8 mouse cellular contexts compared by ENCODE assay signal in genomic region chr7:45526474-45527120, GRCm38 (mm10). TPM values are rescaled to one million over a fixed set of nuclear protein-coding genes. Genes with fewer than 3 reads are reported as not detected.
A peak's percentile ranks its signal among the peaks of the same experiment; 100 is the strongest.
DNase-seq lines count a peak whose midpoint lies in the region; ATAC-seq and TF ChIP-seq lines count a peak whose summit lies in the region.

No protein-coding gene starts in this region.

- peaks cover 6% of the 10 kb centered on the region; the same call in 1 of the 2 replicates for H3K4me1 ChIP-seq in spleen, adult 2 months (ENCODE audit: control insufficient read depth, insufficient read depth, insufficient read length)
- H3K4me1 ChIP-seq in embryonic facial prominence, embryonic 10.5 days, result peaks cover 53% of the 10 kb centered on the region
- H3K4me1 ChIP-seq in intestine, embryonic 14.5 days (replicated peaks; ENCODE audit: control insufficient read depth, insufficient read depth, low read length), result peaks cover 31% of the 10 kb centered on the region
- H3K4me1 ChIP-seq in lung, postnatal 0 days (ENCODE audit: insufficient read depth, low read depth, low read length), result peaks cover 9% of the 10 kb centered on the region

- no peak for TF ChIP-seq POLR2A in spleen, adult 2 months (IDR thresholded peaks at IDR 0.05; ENCODE audit: low read depth, low read length)

- intact Hi-C loops in gastrocnemius, postnatal 36 days (cut with DNase I), result no loop called here

- H3K4me3 ChIP-seq in spleen, adult 2 months (ENCODE audit: extremely low read depth, insufficient read depth, insufficient read length), result peak overlapping the region; percentile 85
- peak overlapping the region; percentile 96 for H3K4me3 ChIP-seq in embryonic facial prominence, embryonic 10.5 days
- peak overlapping the region; percentile 88 for H3K4me3 ChIP-seq in intestine, embryonic 14.5 days (ENCODE audit: low read depth, low read length)
- H3K4me3 ChIP-seq in lung, postnatal 0 days (ENCODE audit: low read depth, low read length), result peak overlapping the region; percentile 89

- peak in 1 of 2 experiments; percentile 48 for DNase-seq in spleen, adult 2 months (ENCODE audit: low read depth in 1 of 2, low spot score in 2 of 2)
- DNase-seq in spleen, postnatal 14 days (ENCODE audit: low spot score in 2 of 2), result no peak
- DNase-seq in embryonic facial prominence, embryonic 10.5 days (ENCODE audit: low spot score), result no peak
- no peak for DNase-seq in intestine, embryonic 14.5 days (ENCODE audit: low spot score)
- DNase-seq in lung, postnatal 0 days (ENCODE audit: low spot score), result peak; percentile 56
- peak; percentile 55 for DNase-seq in thymus, postnatal 14 days
- no peak for DNase-seq in adrenal gland, postnatal 14 days
- no peak for DNase-seq in gastrocnemius, postnatal 36 days

- peak overlapping the region; percentile 95 for H3K27ac ChIP-seq in spleen, adult 2 months (ENCODE audit: insufficient read depth, low read length)
- H3K27ac ChIP-seq in embryonic facial prominence, embryonic 10.5 days (replicated peaks), result peak overlapping the region; percentile 95
- peak overlapping the region; percentile 90 for H3K27ac ChIP-seq in intestine, embryonic 14.5 days (ENCODE audit: low read depth)
- H3K27ac ChIP-seq in lung, postnatal 0 days (ENCODE audit: low read length), result peak overlapping the region; percentile 99

- no peaks in the 10 kb centered on the region for H3K9me3 ChIP-seq in embryonic facial prominence, embryonic 10.5 days
- no peaks in the 10 kb centered on the region for H3K9me3 ChIP-seq in intestine, embryonic 14.5 days (ENCODE audit: control insufficient read depth, low read length)
- H3K9me3 ChIP-seq in lung, postnatal 0 days (ENCODE audit: low read length), result no peaks in the 10 kb centered on the region

- H3K36me3 ChIP-seq in spleen, adult 2 months (ENCODE audit: control insufficient read depth, insufficient read depth, low read length), result peaks cover 7% of the 10 kb centered on the region
- H3K36me3 ChIP-seq in embryonic facial prominence, embryonic 10.5 days (replicated peaks), result peaks cover 22% of the 10 kb centered on the region
- peaks cover 9% of the 10 kb centered on the region; the same call in 1 of the 2 replicates for H3K36me3 ChIP-seq in intestine, embryonic 14.5 days (ENCODE audit: control insufficient read depth, insufficient read depth, low read length)
- peaks cover 5% of the 10 kb centered on the region; the same call in 1 of the 2 replicates for H3K36me3 ChIP-seq in lung, postnatal 0 days (ENCODE audit: insufficient read depth, low read length)

- peak overlapping the region; percentile 95 for H3K4me2 ChIP-seq in intestine, embryonic 14.5 days (ENCODE audit: low read length)
- H3K4me2 ChIP-seq in lung, postnatal 0 days (replicated peaks; ENCODE audit: low read depth, low read length), result peak overlapping the region; percentile 78

- H3K9ac ChIP-seq in intestine, embryonic 14.5 days (ENCODE audit: low read length), result peak overlapping the region; percentile 78
- H3K9ac ChIP-seq in lung, postnatal 0 days (replicated peaks; ENCODE audit: low read depth), result peak overlapping the region; percentile 98

- peak; percentile 91; the same call in 1 of the 2 replicates for TF ChIP-seq EP300 in lung, postnatal 0 days (IDR thresholded peaks at IDR 0.05)

- no peak for TF ChIP-seq CTCF in spleen, adult 2 months (IDR thresholded peaks at IDR 0.05; ENCODE audit: extremely low read depth, insufficient read depth, insufficient read length, insufficient replicate concordance)
- TF ChIP-seq CTCF in lung, postnatal 0 days (IDR thresholded peaks at IDR 0.05), result peak; percentile 57

- WGBS in spleen, adult 2 months, result 18% methylated on average over 7 of the region's 7 CpGs
- 24% methylated on average over 7 of the region's 7 CpGs for WGBS in embryonic facial prominence, embryonic 10.5 days
- 23% methylated on average over 7 of the region's 7 CpGs for WGBS in intestine, embryonic 14.5 days
- 23% methylated on average over 7 of the region's 7 CpGs for WGBS in lung, postnatal 0 days

- no peak for ATAC-seq in intestine, embryonic 14.5 days (replicated peaks; ENCODE audit: low FRiP score, low TSS enrichment, low read depth)
- no peak for ATAC-seq in lung, postnatal 0 days

- no peaks in the 10 kb centered on the region for H3K27me3 ChIP-seq in spleen, adult 2 months (ENCODE audit: control insufficient read depth, insufficient read depth, low read length)
- H3K27me3 ChIP-seq in embryonic facial prominence, embryonic 10.5 days (replicated peaks; ENCODE audit: low read depth, poor library complexity, severe bottlenecking), result no peaks in the 10 kb centered on the region
- no peaks in the 10 kb centered on the region for H3K27me3 ChIP-seq in intestine, embryonic 14.5 days (replicated peaks; ENCODE audit: control insufficient read depth, insufficient read depth, low read length)
- H3K27me3 ChIP-seq in lung, postnatal 0 days (replicated peaks; ENCODE audit: insufficient read depth, low read length), result no peaks in the 10 kb centered on the region

RNA-seq across cellular contexts. Expression of gene Plekha4, which starts 0.5 kb away (rescaled TPM):
- polyA plus RNA-seq in spleen, adult 2 months (2012; rRNA removed), result 6.5 and 7.2 TPM in 2 replicates
- 1.9 and 2.3 TPM in 2 replicates for polyA plus RNA-seq in embryonic facial prominence, embryonic 10.5 days (2016; fragmentation: Nextera tagmentation; extraction: Ambion mirVana)
- 0.97 and 1.5 TPM in 2 replicates for polyA plus RNA-seq in intestine, embryonic 14.5 days (2014; fragmentation: Nextera tagmentation; extraction: Ambion mirVana)
- 2.0 and 2.1 TPM in 2 replicates for polyA plus RNA-seq in lung, postnatal 0 days (2015; fragmentation: Nextera tagmentation; extraction: Ambion mirVana)
- 3.8 and 6.5 TPM in 2 replicates for total RNA-seq in adrenal gland, postnatal 14 days (2021)
- total RNA-seq in gastrocnemius, postnatal 36 days (2021), result 1 to 10 TPM; 3.0 to 4.8 TPM

RNA-seq across cellular contexts. Expression of gene Ppp1r15a, which starts 0.5 kb away (rescaled TPM):
- 99.5 and 119 TPM in 2 replicates for polyA plus RNA-seq in spleen, adult 2 months (2012; rRNA removed)
- 18.6 and 21.6 TPM in 2 replicates for polyA plus RNA-seq in embryonic facial prominence, embryonic 10.5 days (2016; fragmentation: Nextera tagmentation; extraction: Ambion mirVana)
- polyA plus RNA-seq in intestine, embryonic 14.5 days (2014; fragmentation: Nextera tagmentation; extraction: Ambion mirVana), result 14.7 and 15.0 TPM in 2 replicates
- polyA plus RNA-seq in lung, postnatal 0 days (2015; fragmentation: Nextera tagmentation; extraction: Ambion mirVana), result 36.6 and 39.1 TPM in 2 replicates
- total RNA-seq in adrenal gland, postnatal 14 days (2021), result 37.3 and 55.7 TPM in 2 replicates
- 10 to 100 TPM; 22.9 to 25.3 TPM for total RNA-seq in gastrocnemius, postnatal 36 days (2021)

RNA-seq across cellular contexts. Expression of gene Nucb1, which starts 16.4 kb away (rescaled TPM):
- 171 and 188 TPM in 2 replicates for polyA plus RNA-seq in spleen, adult 2 months (2012; rRNA removed)
- 115 and 123 TPM in 2 replicates for polyA plus RNA-seq in embryonic facial prominence, embryonic 10.5 days (2016; fragmentation: Nextera tagmentation; extraction: Ambion mirVana)
- 192 and 204 TPM in 2 replicates for polyA plus RNA-seq in intestine, embryonic 14.5 days (2014; fragmentation: Nextera tagmentation; extraction: Ambion mirVana)
- 203 and 213 TPM in 2 replicates for polyA plus RNA-seq in lung, postnatal 0 days (2015; fragmentation: Nextera tagmentation; extraction: Ambion mirVana)
- total RNA-seq in adrenal gland, postnatal 14 days (2021), result 199 and 204 TPM in 2 replicates
- total RNA-seq in gastrocnemius, postnatal 36 days (2021), result 10 to 100 TPM; 48.6 to 65.4 TPM

RNA-seq across cellular contexts. Expression of gene Hsd17b14, which starts 28.1 kb away (rescaled TPM):
- polyA plus RNA-seq in spleen, adult 2 months (2012; rRNA removed), result 1.7 TPM in 2 replicates
- 0.87 and 0.92 TPM in 2 replicates for polyA plus RNA-seq in embryonic facial prominence, embryonic 10.5 days (2016; fragmentation: Nextera tagmentation; extraction: Ambion mirVana)
- polyA plus RNA-seq in intestine, embryonic 14.5 days (2014; fragmentation: Nextera tagmentation; extraction: Ambion mirVana), result 2.3 and 2.5 TPM in 2 replicates
- 0.95 and 1.4 TPM in 2 replicates for polyA plus RNA-seq in lung, postnatal 0 days (2015; fragmentation: Nextera tagmentation; extraction: Ambion mirVana)
- total RNA-seq in adrenal gland, postnatal 14 days (2021), result 0.67 and 1.2 TPM in 2 replicates
- total RNA-seq in gastrocnemius, postnatal 36 days (2021), result 1 to 10 TPM; 1.9 to 2.8 TPM

RNA-seq across cellular contexts. Expression of gene Dhdh, which starts 38.0 kb away (rescaled TPM):
- polyA plus RNA-seq in spleen, adult 2 months (2012; rRNA removed), result 1.5 and 1.6 TPM in 2 replicates
- polyA plus RNA-seq in embryonic facial prominence, embryonic 10.5 days (2016; fragmentation: Nextera tagmentation; extraction: Ambion mirVana), result 5.7 and 7.4 TPM in 2 replicates
- polyA plus RNA-seq in intestine, embryonic 14.5 days (2014; fragmentation: Nextera tagmentation; extraction: Ambion mirVana), result 2.9 and 3.5 TPM in 2 replicates
- 3.5 and 4.5 TPM in 2 replicates for polyA plus RNA-seq in lung, postnatal 0 days (2015; fragmentation: Nextera tagmentation; extraction: Ambion mirVana)
- total RNA-seq in adrenal gland, postnatal 14 days (2021), result 46.8 and 54.1 TPM in 2 replicates
- 10 to 100 TPM; 11.4 to 12.8 TPM for total RNA-seq in gastrocnemius, postnatal 36 days (2021)

Comparison
In these comparisons a context has a peak if more than half of its experiments do, and no peak if none do; other contexts are left out.
1. DNase-seq: peak in lung, postnatal 0 days (single experiment) and thymus, postnatal 14 days (single experiment); none in spleen, postnatal 14 days (0 of 2), embryonic facial prominence, embryonic 10.5 days (single experiment), intestine, embryonic 14.5 days (single experiment), adrenal gland, postnatal 14 days (single experiment) and gastrocnemius, postnatal 36 days (0 of 2).
2. Peak in every context shown above with its lines, with median percentiles within 50 percentile points of each other: H3K27ac ChIP-seq and H3K4me3 ChIP-seq.